Mouse (Mus musculus): ENCODE results near the gene Cd5.

Gene Cd5

GRCm38 (mm10) chr19:10702125-10702524, 36.7 kb downstream of the Cd5 start:
- no peak for DNase-seq (ENCODE audit: low read depth, low spot score)

- peak; percentile 44 for DNase-seq (ENCODE audit: low read depth, low spot score)
These were observed 37.6 kb downstream of the Cd5 start for GRCm38 (mm10) chr19:10701013-10701726.

- no peak for DNase-seq (ENCODE audit: low read depth, low spot score)
These were observed 39.0 kb downstream of the Cd5 start for GRCm38 (mm10) chr19:10699851-10700250.

GRCm38 (mm10) chr19:10698131-10698991, 40.4 kb downstream of the Cd5 start:
- DNase-seq (ENCODE audit: low read depth, low spot score) = peak; percentile 36

GRCm38 (mm10) chr19:10695801-10696200, 43.0 kb downstream of the Cd5 start:
- no peak for DNase-seq (ENCODE audit: low read depth, low spot score)

GRCm38 (mm10) chr19:10693926-10694682, 44.7 kb downstream of the Cd5 start:
- no peak for DNase-seq (ENCODE audit: low read depth, low spot score)

- no peak for DNase-seq (ENCODE audit: low read depth, low spot score)
These were observed 46.4 kb downstream of the Cd5 start for GRCm38 (mm10) chr19:10692361-10692760.

GRCm38 (mm10) chr19:10691660-10692059, 47.1 kb downstream of the Cd5 start:
- no peak for DNase-seq (ENCODE audit: low read depth, low spot score)

- no peak for DNase-seq (ENCODE audit: low read depth, low spot score)
These were observed 47.7 kb downstream of the Cd5 start for GRCm38 (mm10) chr19:10691121-10691520.

- DNase-seq (ENCODE audit: low read depth, low spot score) = no peak
These were observed 48.5 kb downstream of the Cd5 start for GRCm38 (mm10) chr19:10690336-10690735.

- DNase-seq (ENCODE audit: low read depth, low spot score) = no peak
These were observed 49.2 kb downstream of the Cd5 start for GRCm38 (mm10) chr19:10689470-10690166.

GRCm38 (mm10) chr19:10688537-10689352, 50.1 kb downstream of the Cd5 start, which contains the start of gene Vps37c:
Vps37c (plus strand) TSS chr19:10688735.
- DNase-seq (ENCODE audit: low read depth, low spot score) = peak; percentile 86

GRCm38 (mm10) chr19:10685727-10686126, 53.1 kb downstream of the Cd5 start:
- no peak for DNase-seq (ENCODE audit: low read depth, low spot score)

- DNase-seq (ENCODE audit: low read depth, low spot score) = no peak
These were observed 53.7 kb downstream of the Cd5 start for GRCm38 (mm10) chr19:10685081-10685480.

GRCm38 (mm10) chr19:10681571-10681970, 57.2 kb downstream of the Cd5 start:
- no peak for DNase-seq (ENCODE audit: low read depth, low spot score)

- DNase-seq (ENCODE audit: low read depth, low spot score) = no peak
These were observed 60.1 kb downstream of the Cd5 start for GRCm38 (mm10) chr19:10678772-10679067.

- peak; percentile 48 for DNase-seq (ENCODE audit: low read depth, low spot score)
These were observed 60.7 kb downstream of the Cd5 start, which contains the start of gene Pga5 for GRCm38 (mm10) chr19:10677915-10678771. Pga5 (minus strand) TSS chr19:10678071.

GRCm38 (mm10) chr19:10676656-10677055, 62.1 kb downstream of the Cd5 start:
- peak; percentile 74 for DNase-seq (ENCODE audit: low read depth, low spot score)

GRCm38 (mm10) chr19:10673275-10673674, 65.5 kb downstream of the Cd5 start:
- no peak for DNase-seq (ENCODE audit: low read depth, low spot score)

All from R1 (cell line).